Mouse (Mus musculus): ENCODE data around the gene Atp2b1. TPM values are rescaled to one million over a fixed set of nuclear protein-coding genes. Genes with fewer than 3 reads are reported as not detected.
A peak's percentile ranks its signal among the peaks of the same experiment; 100 is the strongest.
"Not testable (repeated sequence)": the region's sequence is repeated elsewhere in the genome, so short reads cannot be mapped to it uniquely, and the experiment has no call there.

Gene Atp2b1
- polyA plus RNA-seq, 1 experiment from 2014 or later, result 38.1 TPM

DNA sequence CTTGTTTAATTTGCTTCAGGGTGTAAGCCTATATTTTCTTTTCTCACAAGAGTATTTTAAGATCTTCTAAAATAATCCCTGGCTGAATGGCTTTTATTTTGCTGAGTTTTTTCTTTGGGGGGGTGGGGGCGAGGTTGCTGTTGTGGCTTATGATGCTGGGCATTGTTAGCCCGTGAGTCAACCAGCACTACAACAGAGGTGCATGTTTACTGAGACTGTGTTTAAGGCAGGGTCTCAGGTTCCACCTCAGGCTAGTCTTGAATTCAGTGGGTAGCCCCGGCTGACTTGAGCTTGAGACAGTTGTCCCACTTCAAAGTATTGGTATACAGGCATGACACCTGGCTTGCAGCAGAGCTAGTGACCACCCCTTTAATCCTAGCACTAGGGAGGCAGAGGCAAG, 77.8 kb downstream of the Atp2b1 start:
- H3K4me3 ChIP-seq (replicated peaks), result no peak overlapping the region
- no peak for ATAC-seq (ENCODE audit: low read depth)
- H3K4me1 ChIP-seq (replicated peaks), result no peaks in the 10 kb centered on the region
- no peaks in the 10 kb centered on the region for H3K9me3 ChIP-seq (replicated peaks)
- 81% methylated on average over 3 of the region's 3 CpGs for WGBS (ENCODE audit: insufficient replicate concordance)
- no peak for DNase-seq
- no peaks in the 10 kb centered on the region for H3K27me3 ChIP-seq
- H3K27ac ChIP-seq, result no peak overlapping the region
- H3K36me3 ChIP-seq, result peaks cover 59% of the 10 kb centered on the region
- no peak overlapping the region for H3K4me2 ChIP-seq
- no peak overlapping the region for H3K9ac ChIP-seq

DNA sequence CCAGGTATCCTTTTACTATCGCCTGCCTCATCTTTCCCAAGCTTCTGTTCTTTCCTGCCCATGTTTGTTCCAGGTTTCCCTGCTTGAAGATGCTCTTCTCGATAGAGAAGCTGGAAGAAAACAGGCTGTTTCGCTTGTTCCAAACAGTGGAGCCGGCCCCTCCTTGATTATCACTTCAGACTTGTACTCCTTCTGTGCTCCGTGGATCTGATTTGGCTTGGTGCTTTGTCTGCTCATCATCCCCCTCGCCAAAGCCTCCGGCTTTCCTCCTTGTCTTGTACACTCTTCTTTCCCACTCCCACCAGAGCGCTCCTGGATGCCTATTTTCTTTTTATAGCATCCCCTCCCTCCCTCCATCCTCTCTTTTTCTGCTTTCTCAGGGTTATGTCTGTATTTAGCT, 79.0 kb downstream of the Atp2b1 start:
- Histone ChIP-seq H3K4me1 (replicated peaks) (no peaks in the 10 kb centered on the region), H3K4me2 (no peak overlapping the region), H3K9me3 (replicated peaks) (no peaks in the 10 kb centered on the region), H3K27me3 (no peaks in the 10 kb centered on the region), H3K36me3 (peaks cover 63% of the 10 kb centered on the region), H3K4me3 (replicated peaks) (no peak overlapping the region), H3K9ac (no peak overlapping the region), H3K27ac (no peak overlapping the region)
- 87% methylated on average over 8 of the region's 8 CpGs for WGBS (ENCODE audit: insufficient replicate concordance)
- no peak for ATAC-seq (ENCODE audit: low read depth)
- DNase-seq, result no peak

DNA sequence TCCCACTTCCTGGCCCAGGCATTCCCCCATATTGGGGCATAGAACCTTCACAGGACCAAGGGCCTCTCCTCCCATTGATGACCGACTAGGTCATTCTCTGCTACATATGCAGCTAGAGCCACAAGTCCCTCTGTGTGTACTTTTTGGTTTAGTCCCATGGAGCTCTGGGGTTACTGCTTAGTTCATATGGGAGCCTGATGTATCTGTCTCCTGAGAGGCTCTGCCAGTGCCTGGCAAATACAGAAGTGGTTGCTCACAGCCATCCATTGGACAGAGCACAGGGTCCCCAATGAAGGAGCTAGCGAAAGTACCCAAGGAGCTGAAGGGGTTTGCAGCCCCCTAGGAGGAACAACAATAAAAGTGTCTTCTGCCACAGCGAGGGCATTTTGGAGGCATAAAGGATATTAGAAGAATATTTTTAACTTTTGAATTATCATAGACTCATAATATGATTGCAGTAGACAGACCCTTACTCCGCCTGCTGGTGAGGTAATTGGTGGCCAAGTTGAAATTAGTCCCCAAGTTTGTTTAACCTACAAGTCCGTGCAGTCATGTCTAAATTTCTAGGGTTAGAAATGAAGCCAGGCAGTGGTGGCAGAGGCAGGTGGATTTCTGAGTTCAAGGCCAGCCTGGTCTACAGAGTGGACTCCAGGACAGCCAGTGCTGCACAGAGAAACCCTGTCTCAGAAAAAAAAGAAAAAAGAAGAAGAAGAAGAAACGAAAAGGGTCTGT, 81.0 kb downstream of the Atp2b1 start:
- not testable (repeated sequence) for DNase-seq; H3K4me2 ChIP-seq; H3K27me3 ChIP-seq; H3K27ac ChIP-seq; H3K4me1 ChIP-seq (replicated peaks); H3K4me3 ChIP-seq (replicated peaks); H3K9me3 ChIP-seq (replicated peaks); ATAC-seq (ENCODE audit: low read depth); H3K9ac ChIP-seq
- peaks cover 69% of the 10 kb centered on the region for H3K36me3 ChIP-seq
- 86% methylated on average over 6 of the region's 6 CpGs for WGBS (ENCODE audit: insufficient replicate concordance)

DNA sequence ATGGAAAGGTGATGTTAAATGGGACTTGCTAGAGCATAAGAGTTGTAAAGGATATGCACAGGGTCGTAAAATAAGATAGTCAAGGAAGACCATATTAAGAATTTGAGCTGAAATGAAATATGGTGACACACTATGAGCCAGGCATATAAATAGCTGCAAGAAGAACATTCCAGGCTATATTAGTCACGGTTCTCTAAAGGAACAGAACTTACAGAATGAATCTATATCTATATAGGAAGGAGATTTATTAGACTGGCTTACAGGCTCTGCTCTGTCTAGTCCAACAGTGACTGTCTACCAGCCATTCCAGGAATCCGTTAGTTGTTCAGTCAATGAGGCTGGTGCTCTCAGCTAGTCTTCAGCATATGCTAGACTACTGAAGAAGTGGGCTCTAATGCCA, 90.7 kb downstream of the Atp2b1 start:
- Histone ChIP-seq H3K36me3 (peaks cover 61% of the 10 kb centered on the region), H3K9ac (no peak overlapping the region), H3K4me1 (replicated peaks) (no peaks in the 10 kb centered on the region), H3K27ac (no peak overlapping the region), H3K9me3 (replicated peaks) (no peaks in the 10 kb centered on the region), H3K4me2 (no peak overlapping the region), H3K27me3 (no peaks in the 10 kb centered on the region), H3K4me3 (replicated peaks) (no peak overlapping the region)
- ATAC-seq (ENCODE audit: low read depth) (no peak), DNase-seq (no peak)
- WGBS (ENCODE audit: insufficient replicate concordance), result 85% methylated on average over 3 of the region's 3 CpGs

DNA sequence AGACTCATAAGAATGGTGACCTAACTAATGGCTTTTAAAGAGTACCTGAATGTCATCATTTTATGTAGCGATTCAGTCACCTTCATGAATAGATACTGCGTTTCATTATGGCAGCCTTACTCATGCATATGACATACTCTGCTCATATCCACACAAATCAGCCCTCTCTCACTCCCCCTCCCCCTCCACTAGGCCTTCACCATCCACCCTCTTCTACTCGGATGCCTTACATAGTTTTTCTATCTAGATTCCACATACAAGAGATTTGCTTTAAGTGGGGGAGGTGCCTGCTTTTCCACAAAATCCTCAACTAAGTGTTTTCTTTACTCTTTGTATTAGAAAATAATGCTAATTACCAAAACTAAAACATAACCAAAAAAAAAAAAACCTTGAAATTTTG, 96.9 kb downstream of the Atp2b1 start:
- no peak overlapping the region for H3K4me3 ChIP-seq (replicated peaks)
- ATAC-seq (ENCODE audit: low read depth) (no peak), DNase-seq (no peak)
- no peaks in the 10 kb centered on the region for H3K9me3 ChIP-seq (replicated peaks)
- no peak overlapping the region for H3K4me2 ChIP-seq
- WGBS (ENCODE audit: insufficient replicate concordance), result 78% methylated on average over 3 of the region's 3 CpGs
- peaks cover 53% of the 10 kb centered on the region for H3K36me3 ChIP-seq
- no peaks in the 10 kb centered on the region for H3K4me1 ChIP-seq (replicated peaks)
- no peak overlapping the region for H3K27ac ChIP-seq
- no peaks in the 10 kb centered on the region for H3K27me3 ChIP-seq
- H3K9ac ChIP-seq, result no peak overlapping the region

GRCm38 (mm10) chr10:99012086-99012485, 97.9 kb downstream of the Atp2b1 start:
- no peaks in the 10 kb centered on the region for H3K9me3 ChIP-seq (replicated peaks)
- WGBS (ENCODE audit: insufficient replicate concordance), result 79% methylated on average over 5 of the region's 5 CpGs
- H3K27me3 ChIP-seq, result no peaks in the 10 kb centered on the region
- no peak overlapping the region for H3K9ac ChIP-seq
- no peak overlapping the region for H3K4me2 ChIP-seq
- ATAC-seq (ENCODE audit: low read depth) (no peak), DNase-seq (no peak)
- H3K4me1 ChIP-seq (replicated peaks), result no peaks in the 10 kb centered on the region
- H3K4me3 ChIP-seq (replicated peaks), result no peak overlapping the region
- no peak overlapping the region for H3K27ac ChIP-seq
- peaks cover 55% of the 10 kb centered on the region for H3K36me3 ChIP-seq

- no peaks in the 10 kb centered on the region for H3K27me3 ChIP-seq
- no peak for DNase-seq
- no peaks in the 10 kb centered on the region for H3K4me1 ChIP-seq (replicated peaks)
- no peaks in the 10 kb centered on the region for H3K9me3 ChIP-seq (replicated peaks)
- 89% methylated on average over 13 of the region's 13 CpGs for WGBS (ENCODE audit: insufficient replicate concordance)
- no peak overlapping the region for H3K4me2 ChIP-seq
- no peak overlapping the region for H3K9ac ChIP-seq
- no peak for ATAC-seq (ENCODE audit: low read depth)
- peaks cover 73% of the 10 kb centered on the region for H3K36me3 ChIP-seq
- H3K27ac ChIP-seq, result no peak overlapping the region
- H3K4me3 ChIP-seq (replicated peaks), result no peak overlapping the region
Observed at GRCm38 (mm10) chr10:99014737-99015136, 100.5 kb downstream of the Atp2b1 start.

DNA sequence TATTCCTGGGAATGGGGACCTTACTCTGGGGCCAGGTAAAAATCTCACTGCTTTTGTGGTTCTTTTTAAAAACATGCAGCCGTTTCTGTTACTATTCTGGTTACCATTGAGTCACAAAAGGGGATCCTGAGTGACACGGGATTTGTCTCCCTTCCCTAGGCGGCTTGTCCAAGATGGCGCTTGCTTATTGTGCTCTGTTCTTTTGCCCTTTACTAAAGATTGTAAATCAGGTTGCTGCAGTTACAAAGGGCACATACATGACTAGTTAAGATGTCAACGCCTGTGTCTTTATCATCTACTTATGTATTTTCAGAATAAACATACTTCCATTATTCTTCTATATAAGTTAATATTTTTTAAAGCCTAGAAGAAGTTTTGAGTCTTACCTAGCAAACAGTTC, 102.8 kb downstream of the Atp2b1 start:
- no peak overlapping the region for H3K9ac ChIP-seq
- 83% methylated on average over 5 of the region's 5 CpGs for WGBS (ENCODE audit: insufficient replicate concordance)
- no peak overlapping the region for H3K4me2 ChIP-seq
- peaks cover 57% of the 10 kb centered on the region for H3K36me3 ChIP-seq
- no peaks in the 10 kb centered on the region for H3K4me1 ChIP-seq (replicated peaks)
- H3K27me3 ChIP-seq, result no peaks in the 10 kb centered on the region
- DNase-seq, result no peak
- no peak overlapping the region for H3K27ac ChIP-seq
- no peak for ATAC-seq (ENCODE audit: low read depth)
- H3K4me3 ChIP-seq (replicated peaks), result no peak overlapping the region
- no peaks in the 10 kb centered on the region for H3K9me3 ChIP-seq (replicated peaks)

DNA sequence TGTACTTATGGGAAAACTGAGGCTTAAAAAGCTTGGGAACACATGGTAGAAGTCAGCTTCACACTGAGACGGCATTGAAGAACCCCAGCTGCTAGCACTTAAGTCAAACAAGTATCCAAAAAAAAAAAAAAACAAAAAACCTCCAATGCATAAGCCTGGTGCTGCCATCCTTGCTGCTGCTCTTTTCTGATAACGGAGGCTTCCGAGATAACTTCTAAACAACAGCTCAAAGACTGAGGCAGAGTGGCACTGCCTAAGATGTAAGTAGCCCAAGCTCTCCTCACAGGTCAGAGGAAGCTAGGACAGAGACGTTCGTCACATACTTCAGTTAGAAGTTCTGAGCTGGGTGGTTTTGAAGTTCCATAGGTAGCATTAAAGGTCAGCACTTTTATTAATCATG, 113.3 kb downstream of the Atp2b1 start:
- H3K9me3 ChIP-seq (replicated peaks), result no peaks in the 10 kb centered on the region
- ATAC-seq (ENCODE audit: low read depth) (peak; percentile 92), DNase-seq (peak; percentile 31)
- peaks cover 25% of the 10 kb centered on the region for H3K36me3 ChIP-seq
- no peak overlapping the region for H3K27ac ChIP-seq
- H3K4me1 ChIP-seq (replicated peaks), result peaks cover 15% of the 10 kb centered on the region
- H3K27me3 ChIP-seq, result no peaks in the 10 kb centered on the region
- H3K9ac ChIP-seq, result no peak overlapping the region
- H3K4me2 ChIP-seq, result no peak overlapping the region
- no peak overlapping the region for H3K4me3 ChIP-seq (replicated peaks)
- WGBS (ENCODE audit: insufficient replicate concordance), result 25% methylated on average over 5 of the region's 5 CpGs

- Histone ChIP-seq H3K27me3 (no peaks in the 10 kb centered on the region), H3K27ac (no peak overlapping the region), H3K36me3 (peaks cover 10% of the 10 kb centered on the region; the same call in 1 of the 2 replicates), H3K9ac (no peak overlapping the region), H3K4me3 (replicated peaks) (no peak overlapping the region), H3K9me3 (replicated peaks) (no peaks in the 10 kb centered on the region), H3K4me1 (replicated peaks) (peaks cover 15% of the 10 kb centered on the region), H3K4me2 (no peak overlapping the region)
- no peak for DNase-seq
- WGBS (ENCODE audit: insufficient replicate concordance), result 83% methylated on average over 7 of the region's 7 CpGs
- no peak for ATAC-seq (ENCODE audit: low read depth)
Observed at GRCm38 (mm10) chr10:99029844-99030243, 115.6 kb downstream of the Atp2b1 start.

GRCm38 (mm10) chr10:99033830-99034828, 119.9 kb downstream of the Atp2b1 start:
- DNase-seq, result no peak
- WGBS (ENCODE audit: insufficient replicate concordance), result 84% methylated on average over 15 of the region's 15 CpGs

More at GRCm38 (mm10) chr10:99033830-99034828, 119.9 kb downstream of the Atp2b1 start:
- Histone ChIP-seq H3K4me3 (replicated peaks) (no peak overlapping the region), H3K9me3 (replicated peaks) (no peaks in the 10 kb centered on the region), H3K27me3 (no peaks in the 10 kb centered on the region), H3K9ac (no peak overlapping the region), H3K27ac (no peak overlapping the region), H3K4me1 (replicated peaks) (0 out of 2 replicates have a peak, but pooled peaks cover 3% of the 10 kb centered on the region), H3K4me2 (no peak overlapping the region), H3K36me3 (no peaks in the 10 kb centered on the region)
- no peak for ATAC-seq (ENCODE audit: low read depth)

All from liver, embryonic 13.5 days (tissue).